Mouse (Mus musculus): ENCODE data around the gene Hist2h4.
"Not testable (repeated sequence)": the region's sequence is repeated elsewhere in the genome, so short reads cannot be mapped to it uniquely, and the experiment has no call there.

The Hist2h4 gene

DNA sequence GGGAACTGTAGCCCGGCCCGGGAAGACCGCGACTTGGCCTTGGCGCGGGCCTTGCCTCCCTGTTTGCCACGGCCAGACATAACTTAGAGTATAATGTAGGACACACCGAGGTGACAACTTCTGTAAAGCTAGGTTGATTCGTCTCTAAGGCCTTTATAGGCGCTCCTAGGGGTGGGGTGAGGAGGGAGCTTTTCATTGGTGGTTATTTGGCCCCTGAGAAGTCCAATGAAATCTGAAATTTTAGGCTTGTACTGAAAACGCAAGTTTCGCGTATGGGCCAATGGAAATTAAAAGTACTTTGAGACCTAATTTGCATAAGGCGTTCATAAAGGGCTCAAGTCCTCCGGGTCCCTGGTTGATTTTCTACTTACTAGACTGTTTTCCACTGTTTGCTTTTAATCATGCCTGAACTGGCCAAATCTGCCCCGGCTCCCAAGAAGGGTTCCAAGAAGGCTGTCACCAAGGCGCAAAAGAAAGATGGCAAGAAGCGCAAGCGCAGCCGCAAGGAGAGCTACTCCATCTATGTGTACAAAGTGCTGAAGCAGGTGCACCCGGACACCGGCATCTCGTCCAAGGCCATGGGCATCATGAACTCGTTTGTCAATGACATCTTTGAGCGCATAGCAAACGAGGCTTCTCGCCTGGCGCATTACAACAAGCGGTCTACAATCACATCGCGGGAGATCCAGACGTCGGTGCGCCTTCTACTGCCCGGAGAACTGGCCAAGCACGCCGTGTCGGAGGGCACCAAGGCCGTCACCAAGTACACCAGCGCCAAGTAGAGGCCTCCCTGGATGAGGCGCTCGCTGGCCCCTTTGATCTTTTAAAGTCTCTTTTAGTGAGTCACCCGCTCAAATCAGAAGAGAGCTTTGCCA is 42.1 kb downstream of the Hist2h4 start, which contains the start of the genes Hist2h2ac and Hist2h2be:
Gene Hist2h2ac, minus strand, starts transcription at position 116 of the 875 bp plus-strand sequence.
Gene Hist2h2be, plus strand, starts transcription at position 355 of the 875 bp plus-strand sequence.
- peak; percentile 88 for DNase-seq (ENCODE audit: low spot score)

DNA sequence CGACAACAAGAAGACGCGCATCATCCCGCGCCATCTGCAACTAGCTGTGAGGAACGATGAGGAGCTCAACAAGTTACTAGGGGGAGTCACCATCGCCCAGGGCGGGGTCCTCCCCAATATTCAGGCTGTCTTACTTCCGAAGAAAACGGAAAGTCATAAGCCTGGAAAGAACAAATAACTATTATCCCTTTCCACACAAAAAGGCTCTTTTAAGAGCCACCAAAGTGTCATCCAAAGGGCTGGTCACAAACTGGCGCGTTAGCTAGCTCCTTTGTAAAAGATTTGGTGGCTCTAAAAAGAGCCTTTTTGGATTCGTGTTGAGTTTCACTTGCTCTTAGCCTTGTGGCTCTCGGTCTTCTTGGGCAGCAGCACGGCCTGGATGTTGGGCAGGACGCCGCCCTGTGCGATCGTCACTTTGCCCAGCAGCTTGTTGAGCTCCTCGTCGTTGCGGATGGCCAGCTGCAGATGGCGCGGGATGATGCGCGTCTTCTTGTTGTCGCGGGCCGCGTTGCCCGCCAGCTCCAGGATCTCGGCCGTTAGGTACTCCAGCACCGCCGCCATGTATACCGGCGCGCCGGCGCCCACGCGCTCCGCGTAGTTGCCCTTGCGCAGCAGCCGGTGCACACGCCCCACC is 42.9 kb downstream of the Hist2h4 start:
- not testable (repeated sequence) for DNase-seq (ENCODE audit: low spot score)

- peak; percentile 83 for DNase-seq (ENCODE audit: low spot score)
Measured at GRCm38 (mm10) chr3:96219661-96220130, 43.4 kb downstream of the Hist2h4 start, which contains the start of the genes Bola1 and Hist2h2ab. Gene Bola1 (minus strand): TSS chr3:96219709. Gene Hist2h2ab (plus strand): TSS chr3:96219865.

DNA sequence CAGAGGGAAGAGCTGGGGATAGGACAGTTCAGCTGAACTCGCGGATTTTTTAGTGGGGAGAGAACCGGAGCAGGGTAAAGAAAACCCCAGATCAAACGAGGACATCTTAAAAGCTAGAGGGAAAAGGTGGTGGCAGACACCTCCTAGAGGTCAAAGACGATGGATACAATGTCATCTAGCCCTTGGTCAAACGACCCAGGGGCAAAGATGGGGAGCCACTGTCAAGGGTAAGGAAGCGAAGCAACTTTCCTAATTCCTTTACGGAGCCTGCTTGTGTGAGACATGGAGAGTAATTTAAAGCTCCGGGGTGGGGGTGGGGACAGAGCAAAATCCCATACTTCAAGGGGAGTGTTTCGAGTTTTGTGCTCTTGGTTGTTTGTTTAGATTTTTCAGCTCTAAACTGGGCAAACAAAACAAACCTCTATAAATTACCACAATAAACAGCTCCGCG is 43.9 kb downstream of the Hist2h4 start:
- no peak for DNase-seq (ENCODE audit: low spot score)
